Mouse (Mus musculus) forebrain, embryonic 14.5 days (tissue): ENCODE data around the gene Nln. TPM values are rescaled to one million over a fixed set of nuclear protein-coding genes. Genes with fewer than 3 reads are reported as not detected.

ENCODE experiments used
- ATAC-seq: fragments of 200-750 bp; cut with Nextera tagmentation; 2 replicates; pipeline ENCODE4 v1.8.0; 2017; ENCODE audit warnings: mild to moderate bottlenecking, moderate library complexity
- DNase-seq: peaks from one replicate; pipeline ENCODE4 v3.0.0-alpha.2; 2015; ENCODE audit warnings: low spot score
- H3K27ac ChIP-seq: fragments of 300-500 bp; sonication (generic); 2 replicates; pipeline ENCODE4 v1.5.1; 2014; ENCODE audit warnings: low read depth, mild to moderate bottlenecking, control low read depth, low read length, moderate library complexity
- H3K27me3 ChIP-seq: fragments of 300-500 bp; sonication (generic); replicated peaks from 2 replicates; pipeline ENCODE4 v1.6.1; 2014; ENCODE audit warnings: low read length, control low read depth, mixed read lengths; ENCODE audit not compliant: control insufficient read depth, insufficient read depth
- H3K36me3 ChIP-seq: fragments of 300-500 bp; sonication (generic); 2 replicates; pipeline ENCODE4 v1.6.1; 2014; ENCODE audit warnings: low read length, control low read depth; ENCODE audit not compliant: control insufficient read depth, insufficient read depth
- H3K4me1 ChIP-seq: fragments of 300-500 bp; sonication (generic); 2 replicates; pipeline ENCODE4 v1.6.1; 2014; ENCODE audit warnings: antibody characterized with exemption, low read length, control low read depth; ENCODE audit not compliant: control insufficient read depth, insufficient read depth
- H3K4me2 ChIP-seq: fragments of 300-500 bp; sonication (generic); 2 replicates; pipeline ENCODE4 v1.6.1; 2014; ENCODE audit warnings: mild to moderate bottlenecking, control low read depth, low read length
- H3K4me3 ChIP-seq: fragments of 300-500 bp; sonication (generic); 2 replicates; pipeline ENCODE4 v1.5.1; 2014; ENCODE audit warnings: low read depth, low read length, control low read depth
- H3K9ac ChIP-seq: fragments of 300-500 bp; sonication (generic); 2 replicates; pipeline ENCODE4 v1.6.1; 2014; ENCODE audit warnings: mild to moderate bottlenecking, low read length, control low read depth, moderate library complexity
- H3K9me3 ChIP-seq: fragments of 300-500 bp; sonication (generic); replicated peaks from 2 replicates; pipeline ENCODE4 v1.6.1; 2016; ENCODE audit warnings: low read length, control low read depth, mixed read lengths; ENCODE audit not compliant: control insufficient read depth
- WGBS: fragments of 180-500 bp; shearing (Covaris S2); extraction: QIAGEN DNeasy Blood & Tissue Kit; methylation state at CpG from one replicate; pipeline ENCODE4 v1.1.7; 2014; 5-methylcytosine and 5-hydroxymethylcytosine counted together
- polyA plus RNA-seq: library from polyadenylated mRNA; unstranded; fragments of >200 nt; fragmentation: Nextera tagmentation; extraction: Ambion mirVana; gene quantifications from 2 replicates; pipeline ENCODE4 v1.2.1, GENCODE M21; 2014

The Nln gene
- polyA plus RNA-seq, 1 experiment from 2014 or later = 34.6 TPM

- DNase-seq = no peak
- 83% methylated on average over 9 of the region's 9 CpGs for WGBS
- no peak overlapping the region for H3K9ac ChIP-seq
- no peak overlapping the region for H3K27ac ChIP-seq
- H3K4me1 ChIP-seq = no peaks in the 10 kb centered on the region; the same call in 1 of the 2 replicates
- peaks cover 4% of the 10 kb centered on the region; the same call in 1 of the 2 replicates for H3K36me3 ChIP-seq
- H3K4me2 ChIP-seq = no peak overlapping the region
- H3K4me3 ChIP-seq = no peak overlapping the region
- no peaks in the 10 kb centered on the region for H3K27me3 ChIP-seq
- no peaks in the 10 kb centered on the region for H3K9me3 ChIP-seq
- ATAC-seq = no peak
These were observed 46.4 kb downstream of the Nln start for GRCm38 (mm10) chr13:104063061-104063460.

GRCm38 (mm10) chr13:104061975-104062750, 47.3 kb downstream of the Nln start:
- Histone ChIP-seq H3K27ac (no peak overlapping the region), H3K4me1 (no peaks in the 10 kb centered on the region; the same call in 1 of the 2 replicates), H3K27me3 (no peaks in the 10 kb centered on the region), H3K4me2 (no peak overlapping the region), H3K36me3 (peaks cover 4% of the 10 kb centered on the region; the same call in 1 of the 2 replicates), H3K9me3 (no peaks in the 10 kb centered on the region), H3K9ac (no peak overlapping the region), H3K4me3 (no peak overlapping the region)
- ATAC-seq (peak; percentile 50; the same call in 1 of the 2 replicates), DNase-seq (peak; percentile 33)
- WGBS = 31% methylated on average over 2 of the region's 2 CpGs

GRCm38 (mm10) chr13:104060231-104060630, 49.2 kb downstream of the Nln start:
- no peak for DNase-seq

GRCm38 (mm10) chr13:104059536-104059935, 49.9 kb downstream of the Nln start:
- no peaks in the 10 kb centered on the region for H3K9me3 ChIP-seq
- H3K4me1 ChIP-seq = no peaks in the 10 kb centered on the region; the same call in 1 of the 2 replicates
- 87% methylated on average over 4 of the region's 4 CpGs for WGBS
- no peak overlapping the region for H3K27ac ChIP-seq
- no peak overlapping the region for H3K4me2 ChIP-seq
- H3K36me3 ChIP-seq = no peaks in the 10 kb centered on the region
- no peak overlapping the region for H3K9ac ChIP-seq
- no peak for DNase-seq
- no peak overlapping the region for H3K4me3 ChIP-seq
- no peak for ATAC-seq
- H3K27me3 ChIP-seq = no peaks in the 10 kb centered on the region

More at GRCm38 (mm10) chr13:104060231-104060630, 49.2 kb downstream of the Nln start:
- 90% methylated on average over 1 of the region's 1 CpGs for WGBS
- Histone ChIP-seq H3K9ac (no peak overlapping the region), H3K27me3 (no peaks in the 10 kb centered on the region), H3K4me1 (no peaks in the 10 kb centered on the region; the same call in 1 of the 2 replicates), H3K4me2 (no peak overlapping the region), H3K27ac (no peak overlapping the region), H3K9me3 (no peaks in the 10 kb centered on the region), H3K4me3 (no peak overlapping the region), H3K36me3 (no peaks in the 10 kb centered on the region)
- ATAC-seq = no peak

- Histone ChIP-seq H3K9me3 (no peaks in the 10 kb centered on the region), H3K4me2 (no peak overlapping the region), H3K4me3 (no peak overlapping the region), H3K27ac (no peak overlapping the region), H3K27me3 (no peaks in the 10 kb centered on the region), H3K4me1 (no peaks in the 10 kb centered on the region; the same call in 1 of the 2 replicates), H3K9ac (no peak overlapping the region), H3K36me3 (no peaks in the 10 kb centered on the region)
- 92% methylated on average over 9 of the region's 9 CpGs for WGBS
- ATAC-seq = no peak
- no peak for DNase-seq
These were observed 50.7 kb downstream of the Nln start for GRCm38 (mm10) chr13:104058761-104059160.

GRCm38 (mm10) chr13:104052271-104052753, 57.1 kb downstream of the Nln start:
- ATAC-seq = no peak
- Histone ChIP-seq H3K4me1 (no peaks in the 10 kb centered on the region), H3K27me3 (no peaks in the 10 kb centered on the region), H3K9me3 (no peaks in the 10 kb centered on the region), H3K27ac (no peak overlapping the region), H3K4me3 (no peak overlapping the region), H3K4me2 (no peak overlapping the region), H3K9ac (no peak overlapping the region), H3K36me3 (peaks cover 12% of the 10 kb centered on the region)
- WGBS = 92% methylated on average over 9 of the region's 9 CpGs
- no peak for DNase-seq

GRCm38 (mm10) chr13:104048835-104049234, 60.6 kb downstream of the Nln start:
- H3K9ac ChIP-seq = no peak overlapping the region
- no peak overlapping the region for H3K4me3 ChIP-seq
- no peaks in the 10 kb centered on the region for H3K27me3 ChIP-seq
- no peak overlapping the region for H3K4me2 ChIP-seq
- H3K27ac ChIP-seq = no peak overlapping the region
- H3K9me3 ChIP-seq = no peaks in the 10 kb centered on the region
- WGBS = 63% methylated on average over 3 of the region's 3 CpGs
- no peaks in the 10 kb centered on the region for H3K4me1 ChIP-seq
- ATAC-seq (peak; percentile 50; the same call in 1 of the 2 replicates), DNase-seq (peak; percentile 83)
- peaks cover 16% of the 10 kb centered on the region for H3K36me3 ChIP-seq

GRCm38 (mm10) chr13:104045108-104045507, 64.3 kb downstream of the Nln start:
- no peak overlapping the region for H3K4me2 ChIP-seq
- peaks cover 2% of the 10 kb centered on the region; the same call in 1 of the 2 replicates for H3K4me1 ChIP-seq
- H3K9me3 ChIP-seq = no peaks in the 10 kb centered on the region
- 89% methylated on average over 4 of the region's 4 CpGs for WGBS
- no peak overlapping the region for H3K27ac ChIP-seq
- no peak overlapping the region for H3K9ac ChIP-seq
- ATAC-seq (no peak), DNase-seq (no peak)
- H3K36me3 ChIP-seq = peaks cover 14% of the 10 kb centered on the region
- no peak overlapping the region for H3K4me3 ChIP-seq
- H3K27me3 ChIP-seq = no peaks in the 10 kb centered on the region

GRCm38 (mm10) chr13:104044332-104044731, 65.1 kb downstream of the Nln start:
- ATAC-seq (no peak), DNase-seq (no peak)
- H3K9me3 ChIP-seq = no peaks in the 10 kb centered on the region
- no peak overlapping the region for H3K4me3 ChIP-seq
- no peak overlapping the region for H3K27ac ChIP-seq
- H3K4me2 ChIP-seq = no peak overlapping the region
- WGBS = 93% methylated on average over 4 of the region's 4 CpGs
- H3K9ac ChIP-seq = no peak overlapping the region
- peaks cover 3% of the 10 kb centered on the region; the same call in 1 of the 2 replicates for H3K4me1 ChIP-seq
- H3K36me3 ChIP-seq = peaks cover 9% of the 10 kb centered on the region
- H3K27me3 ChIP-seq = no peaks in the 10 kb centered on the region
